Mouse (Mus musculus): Measurements from ENCODE around the gene Snap91.

The Snap91 gene

GRCm38 (mm10) chr9:86742959-86743911, 137.2 kb downstream of the Snap91 start, which contains the start of gene Prss35:
TSS of gene Prss35 (plus strand) at chr9:86743649.
- DNase-seq (ENCODE audit: low spot score) = no peak

- no peak for DNase-seq (ENCODE audit: low spot score)
These were observed 140.5 kb downstream of the Snap91 start for GRCm38 (mm10) chr9:86739971-86740370.

DNA sequence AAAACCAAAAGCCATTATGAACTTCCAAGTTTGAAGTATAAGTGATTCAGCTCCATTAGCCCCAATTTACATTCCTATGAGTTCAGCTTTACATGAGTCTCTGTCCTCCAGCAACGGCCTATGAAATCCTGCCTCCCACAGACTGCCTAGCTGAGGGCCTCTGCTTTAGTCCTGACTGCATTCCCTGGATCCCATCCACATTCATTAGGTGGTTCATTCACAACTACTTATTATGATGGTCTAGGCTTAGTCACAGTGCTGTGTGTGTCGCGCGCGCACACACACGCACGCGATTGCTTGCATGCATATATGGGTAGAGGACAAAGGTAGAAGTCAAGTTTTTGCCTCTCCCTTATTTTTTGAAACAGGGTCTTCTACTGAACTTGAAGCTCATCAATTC, 141.7 kb downstream of the Snap91 start:
- DNase-seq (ENCODE audit: low spot score) = no peak

DNA sequence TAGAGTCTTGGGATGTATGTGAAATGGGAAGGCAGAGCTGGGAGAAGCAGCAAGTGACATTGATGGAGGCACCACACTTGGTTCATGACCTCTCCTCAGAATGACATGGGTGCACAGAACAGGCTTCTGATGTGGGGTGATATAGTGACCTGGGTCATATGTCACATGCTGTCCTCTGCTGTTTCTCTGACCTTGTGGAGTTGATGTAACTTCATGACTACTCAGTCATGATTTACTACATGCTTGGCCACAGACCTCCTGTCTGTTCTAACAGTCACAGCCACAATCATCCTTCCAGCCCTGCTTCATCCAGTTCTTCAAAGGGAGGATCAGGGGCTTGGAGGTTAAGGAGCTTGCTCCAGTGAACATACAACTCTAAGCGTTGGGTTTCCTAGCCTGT, 142.4 kb downstream of the Snap91 start:
- DNase-seq (ENCODE audit: low spot score) = no peak

GRCm38 (mm10) chr9:86736991-86737390, 143.5 kb downstream of the Snap91 start:
- no peak for DNase-seq (ENCODE audit: low spot score)

GRCm38 (mm10) chr9:86734795-86735194, 145.7 kb downstream of the Snap91 start:
- DNase-seq (ENCODE audit: low spot score) = no peak

GRCm38 (mm10) chr9:86734357-86734756, 146.1 kb downstream of the Snap91 start:
- no peak for DNase-seq (ENCODE audit: low spot score)

GRCm38 (mm10) chr9:86729811-86730210, 150.6 kb downstream of the Snap91 start:
- DNase-seq (ENCODE audit: low spot score) = no peak

DNA sequence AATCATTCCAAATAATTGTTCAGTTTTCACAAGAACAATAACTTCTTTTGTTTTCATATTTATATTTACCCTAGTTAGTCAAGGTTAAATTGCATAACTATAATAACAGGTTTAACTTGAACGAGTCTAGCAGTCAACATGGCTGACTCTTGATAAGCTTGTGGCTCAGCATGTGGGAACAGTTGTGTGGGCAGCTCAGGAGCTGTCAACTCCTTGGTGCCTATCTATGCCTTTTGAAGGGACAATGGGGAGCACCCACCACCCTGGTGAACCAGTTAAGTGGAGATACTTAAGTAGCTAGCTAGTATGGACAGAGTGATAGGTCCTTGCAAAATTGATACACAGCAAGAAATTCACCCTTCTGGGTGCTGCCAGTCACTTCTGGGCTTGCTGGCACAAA, 151.4 kb downstream of the Snap91 start:
- no peak for DNase-seq (ENCODE audit: low spot score)

DNA sequence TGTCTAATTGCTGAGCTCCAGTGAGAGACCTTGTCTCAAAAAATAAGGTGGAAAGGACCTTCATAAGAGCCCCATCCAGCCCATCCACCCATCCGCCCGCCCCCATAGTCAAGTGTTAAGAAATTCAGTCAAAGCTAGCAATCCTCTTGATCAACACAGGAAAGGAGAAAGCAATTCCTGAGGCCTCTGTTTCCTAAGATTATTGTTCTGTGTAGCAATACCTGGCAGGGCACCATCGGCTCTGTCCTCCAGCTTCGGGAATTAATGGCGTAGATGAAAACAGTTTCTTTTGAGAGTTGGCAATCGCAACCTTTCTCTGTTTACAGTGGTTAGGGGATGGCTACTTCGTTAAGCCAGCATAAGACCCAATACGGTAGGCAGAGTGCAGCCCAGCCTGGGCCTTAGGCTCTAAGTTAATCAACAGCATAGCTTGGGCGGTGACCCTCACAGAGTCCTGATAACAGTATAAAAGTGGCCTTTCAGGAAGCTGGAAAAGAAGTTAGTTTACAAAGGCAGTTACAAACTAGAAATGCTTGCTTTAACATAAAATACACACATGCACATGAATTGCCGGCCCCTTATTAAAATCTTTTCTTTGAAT, 152.1 kb downstream of the Snap91 start:
- DNase-seq (ENCODE audit: low spot score) = no peak

- no peak for DNase-seq (ENCODE audit: low spot score)
These were observed 154.1 kb downstream of the Snap91 start for GRCm38 (mm10) chr9:86726381-86726720.

DNA sequence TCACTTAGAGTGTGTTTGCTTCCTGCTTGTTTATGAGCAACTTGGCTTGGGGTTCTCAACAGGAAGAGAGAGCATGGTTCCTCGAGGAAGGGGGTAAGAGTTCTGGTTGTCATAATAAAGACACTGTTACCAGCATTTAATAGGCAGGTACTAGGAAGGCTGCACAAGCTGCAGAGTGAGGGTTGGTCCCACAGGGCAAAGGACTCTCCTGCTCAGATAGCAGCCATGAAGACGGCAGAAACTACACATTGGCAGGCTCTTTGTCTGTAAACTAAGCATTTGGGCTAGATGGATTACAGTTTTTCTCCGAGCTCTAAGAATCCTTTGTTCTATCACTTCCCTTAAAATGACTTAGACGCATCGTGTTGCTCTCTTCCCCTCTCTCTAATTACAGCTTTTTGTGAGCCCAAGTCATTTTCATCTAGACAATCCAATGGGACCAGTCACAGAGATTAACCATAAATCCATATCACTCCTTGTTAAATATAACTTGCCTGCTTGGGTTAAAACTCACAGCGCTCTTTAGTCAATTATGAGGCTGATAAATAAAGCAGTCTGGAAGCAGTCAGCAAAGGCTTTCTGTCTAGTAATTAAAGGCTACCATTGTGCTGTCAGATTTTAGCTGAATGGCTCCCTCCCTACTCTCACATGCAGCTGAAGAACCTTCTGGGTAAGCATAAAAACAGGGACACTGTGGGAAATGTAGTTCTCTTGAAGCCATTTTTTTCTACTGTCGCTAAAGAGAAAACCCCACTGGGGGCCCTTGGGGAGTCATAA, 154.7 kb downstream of the Snap91 start:
- DNase-seq (ENCODE audit: low spot score) = no peak

DNA sequence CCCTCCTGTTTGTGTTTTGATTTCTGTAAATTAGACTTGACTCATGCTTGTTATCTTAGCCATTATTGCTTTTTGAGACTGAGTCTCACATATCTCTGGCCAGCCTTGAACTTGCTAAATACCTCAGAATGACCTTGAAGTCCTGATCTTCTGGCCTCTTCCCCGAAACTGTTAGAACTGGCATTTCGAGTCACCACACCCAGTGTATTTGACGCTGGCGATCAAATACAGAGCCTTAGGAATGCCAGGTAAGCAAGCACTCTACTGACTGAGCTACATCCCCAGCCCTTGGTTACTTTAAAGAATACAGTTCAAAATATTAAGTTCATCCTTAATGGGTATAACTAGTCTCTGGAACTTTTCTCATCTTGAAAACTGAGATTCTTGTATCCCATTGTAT, 155.4 kb downstream of the Snap91 start:
- DNase-seq (ENCODE audit: low spot score) = no peak

- DNase-seq (ENCODE audit: low spot score) = no peak
These were observed 159.7 kb downstream of the Snap91 start for GRCm38 (mm10) chr9:86720794-86721193.

DNA sequence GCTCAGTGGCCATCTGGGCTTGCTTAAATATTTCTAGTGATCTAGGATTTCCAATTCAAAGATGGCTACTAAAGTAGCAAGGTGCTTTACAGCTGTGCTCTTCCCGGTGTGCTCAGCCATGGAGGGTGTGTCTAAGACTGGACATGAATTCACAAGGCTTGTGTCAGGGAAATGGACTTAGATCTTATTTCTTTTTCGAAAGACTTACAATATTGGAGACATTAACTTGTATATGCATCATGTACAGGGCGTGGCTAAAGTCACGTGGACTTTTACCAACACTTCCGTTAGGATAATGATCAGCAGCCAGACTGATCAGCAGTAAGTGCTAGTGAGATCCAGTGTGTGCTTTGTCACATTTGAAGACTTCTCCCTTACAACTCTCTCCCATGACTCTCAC, 160.2 kb downstream of the Snap91 start:
- DNase-seq (ENCODE audit: low spot score) = no peak

- DNase-seq (ENCODE audit: low spot score) = no peak
These were observed 163.3 kb downstream of the Snap91 start for GRCm38 (mm10) chr9:86717119-86717518.

- DNase-seq (ENCODE audit: low spot score) = no peak
These were observed 163.9 kb downstream of the Snap91 start for GRCm38 (mm10) chr9:86716540-86716939.
